Mouse (Mus musculus): ENCODE measurements around the gene Hoga1.
A peak's percentile ranks its signal among the peaks of the same experiment; 100 is the strongest.

Gene Hoga1

DNA sequence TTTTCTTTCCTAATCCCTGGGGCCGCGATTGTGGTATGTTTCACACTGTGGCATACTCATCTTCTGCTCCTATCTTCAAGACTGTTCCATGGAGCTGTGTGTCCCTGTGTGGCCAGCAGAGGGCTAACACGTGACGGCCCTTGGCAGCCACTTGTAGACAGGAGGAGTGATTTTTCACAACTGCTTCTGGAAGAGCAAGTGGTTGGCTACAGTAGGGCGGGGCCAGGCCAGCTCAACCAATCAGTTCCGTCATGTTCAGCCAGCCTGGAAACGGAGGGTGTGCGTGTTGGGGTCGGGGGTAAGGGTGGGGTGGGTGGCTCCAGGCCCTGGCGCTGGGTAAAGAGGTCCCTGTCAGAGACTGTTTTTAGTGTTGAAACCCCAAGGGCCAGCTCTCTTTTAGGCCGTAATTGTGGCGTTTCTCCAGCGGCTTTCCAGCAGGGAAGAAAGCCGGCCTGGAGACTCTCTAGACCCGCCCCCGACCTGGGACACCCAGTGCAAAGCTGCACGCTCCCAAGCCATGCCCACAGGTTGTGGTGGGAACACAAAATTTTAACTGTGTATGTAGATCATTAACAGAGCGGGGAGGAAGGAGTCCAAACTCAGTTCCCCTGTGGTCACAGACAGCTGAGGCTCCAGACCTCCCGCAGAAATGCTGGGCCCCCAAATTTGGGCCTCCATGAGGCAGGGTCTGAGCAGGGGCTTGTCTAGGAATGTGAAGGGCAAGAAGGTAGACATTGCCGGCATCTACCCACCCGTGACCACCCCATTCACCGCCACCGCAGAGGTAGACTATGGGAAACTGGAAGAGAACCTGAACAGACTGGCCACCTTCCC, at the start of gene Hoga1:
Gene Hoga1 (plus strand): TSS at position 342 of the 834 bp plus-strand sequence.
- peak; percentile 71 for DNase-seq (ENCODE audit: low read depth)

- DNase-seq (ENCODE audit: low read depth) = no peak
Measured at GRCm38 (mm10) chr19:41997090-41997489, 48.3 kb upstream of the Hoga1 start.

- DNase-seq (ENCODE audit: low read depth) = no peak
Measured at GRCm38 (mm10) chr19:41998770-41999548, 46.5 kb upstream of the Hoga1 start.

DNA sequence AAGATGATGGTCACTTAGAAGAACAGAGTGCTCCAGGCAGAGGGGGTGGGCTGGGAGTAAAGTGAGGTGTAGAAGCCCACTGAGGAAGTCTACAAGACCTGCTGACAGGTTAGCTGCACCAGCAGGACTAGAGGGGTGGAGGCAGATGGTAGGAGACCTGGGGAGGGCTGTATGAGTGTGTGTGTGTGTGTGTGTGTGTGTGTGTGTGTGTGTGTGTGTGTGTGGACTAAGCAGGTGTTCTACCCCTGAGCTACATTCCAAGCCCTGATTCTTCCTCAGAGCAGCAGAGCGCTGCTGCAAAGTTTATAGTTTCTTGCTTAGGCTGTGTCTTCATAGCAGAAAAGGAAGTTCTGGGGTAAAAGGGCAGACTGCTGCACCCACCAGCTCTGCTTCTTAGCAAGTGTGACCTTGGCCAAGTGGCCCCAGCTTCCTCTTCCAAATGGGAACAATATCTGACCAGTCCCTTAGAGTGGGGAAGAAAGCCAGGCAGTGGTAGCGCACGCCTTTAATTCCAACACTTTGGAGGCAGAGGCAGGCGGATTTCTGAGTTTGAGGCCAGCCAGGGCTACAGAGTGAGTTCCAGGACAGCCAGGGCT, 45.6 kb upstream of the Hoga1 start:
- no peak for DNase-seq (ENCODE audit: low read depth)

- no peak for DNase-seq (ENCODE audit: low read depth)
Measured at GRCm38 (mm10) chr19:42000446-42000958, 44.9 kb upstream of the Hoga1 start.

- no peak for DNase-seq (ENCODE audit: low read depth)
Measured at GRCm38 (mm10) chr19:42001253-42001980, 44.0 kb upstream of the Hoga1 start.

- no peak for DNase-seq (ENCODE audit: low read depth)
Measured at GRCm38 (mm10) chr19:42004258-42004657, 41.2 kb upstream of the Hoga1 start.

GRCm38 (mm10) chr19:42005616-42006015, 39.8 kb upstream of the Hoga1 start:
- DNase-seq (ENCODE audit: low read depth) = no peak

- DNase-seq (ENCODE audit: low read depth) = no peak
Measured at GRCm38 (mm10) chr19:42006568-42006967, 38.8 kb upstream of the Hoga1 start.

GRCm38 (mm10) chr19:42008586-42008985, 36.8 kb upstream of the Hoga1 start:
- no peak for DNase-seq (ENCODE audit: low read depth)

- no peak for DNase-seq (ENCODE audit: low read depth)
Measured at GRCm38 (mm10) chr19:42009067-42009466, 36.3 kb upstream of the Hoga1 start.

DNA sequence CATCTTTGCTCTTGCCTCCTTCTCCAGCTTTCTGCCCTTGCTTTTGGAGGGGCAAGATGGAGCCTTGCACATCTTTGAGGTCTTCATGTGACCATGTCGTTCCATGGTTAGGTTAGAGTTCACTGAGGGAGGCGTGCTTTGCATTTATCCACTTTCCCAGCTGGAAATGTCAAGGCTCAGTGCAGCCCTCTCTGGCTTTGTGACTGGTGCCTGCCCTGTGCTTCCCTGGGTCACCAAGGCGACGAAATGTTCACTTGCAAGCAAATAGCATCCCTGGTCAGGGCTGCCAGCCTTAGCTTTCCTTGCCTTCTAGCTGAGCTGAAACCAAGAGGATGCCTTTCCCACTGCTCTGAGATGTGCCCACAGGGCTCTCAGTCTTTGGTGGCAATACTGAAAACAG, 35.0 kb upstream of the Hoga1 start:
- no peak for DNase-seq (ENCODE audit: low read depth)

GRCm38 (mm10) chr19:42011123-42011522, 34.3 kb upstream of the Hoga1 start:
- DNase-seq (ENCODE audit: low read depth) = no peak

DNA sequence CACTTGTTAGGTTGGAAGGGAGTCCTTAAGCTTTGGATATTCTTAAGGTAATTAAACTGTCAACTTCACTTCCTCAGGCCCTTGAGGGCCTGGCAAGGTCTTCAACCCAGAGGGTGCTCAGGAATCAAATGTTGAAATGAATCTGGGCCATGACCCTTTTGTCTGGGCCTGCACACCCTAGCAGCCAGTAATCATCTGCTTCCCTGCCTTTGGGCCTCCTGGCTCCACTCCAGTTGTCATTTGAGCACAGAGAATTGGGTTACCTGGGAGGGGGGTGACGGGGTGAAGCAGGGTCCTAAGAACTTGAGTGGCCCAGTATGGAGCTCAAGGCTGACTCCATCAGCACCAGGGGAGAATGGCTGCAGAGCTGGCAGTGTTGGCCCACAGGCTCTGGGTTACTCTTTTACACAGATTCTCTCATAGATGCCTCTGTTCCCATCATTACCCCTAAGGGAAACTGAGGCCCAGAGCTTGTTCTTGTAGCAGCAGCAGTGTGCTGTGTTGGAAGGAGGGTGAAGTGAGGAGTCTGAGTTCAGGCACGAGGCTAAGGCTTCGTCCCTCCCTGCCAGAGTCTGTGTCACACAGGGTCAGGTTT, 31.1 kb upstream of the Hoga1 start:
- no peak for DNase-seq (ENCODE audit: low read depth)

DNA sequence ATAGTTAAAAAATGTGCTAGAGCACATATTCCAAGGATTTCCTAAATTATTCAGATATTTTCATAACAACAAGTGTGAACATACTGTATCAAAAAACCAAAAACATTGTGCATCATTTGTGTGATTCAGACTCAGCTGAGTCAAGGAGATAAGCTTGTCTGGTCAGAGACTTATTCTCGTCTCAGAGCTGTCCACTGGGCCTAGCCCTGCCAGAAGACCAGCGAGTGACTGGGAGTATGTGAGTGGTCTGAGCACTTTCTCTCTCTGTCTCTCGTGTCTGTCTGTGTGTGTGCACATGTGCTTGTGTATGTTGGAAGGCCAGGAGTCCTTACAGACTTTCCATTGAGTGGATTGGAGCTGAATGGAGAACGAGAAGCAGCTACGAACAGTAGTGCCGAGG, 30.4 kb upstream of the Hoga1 start:
- no peak for DNase-seq (ENCODE audit: low read depth)

DNA sequence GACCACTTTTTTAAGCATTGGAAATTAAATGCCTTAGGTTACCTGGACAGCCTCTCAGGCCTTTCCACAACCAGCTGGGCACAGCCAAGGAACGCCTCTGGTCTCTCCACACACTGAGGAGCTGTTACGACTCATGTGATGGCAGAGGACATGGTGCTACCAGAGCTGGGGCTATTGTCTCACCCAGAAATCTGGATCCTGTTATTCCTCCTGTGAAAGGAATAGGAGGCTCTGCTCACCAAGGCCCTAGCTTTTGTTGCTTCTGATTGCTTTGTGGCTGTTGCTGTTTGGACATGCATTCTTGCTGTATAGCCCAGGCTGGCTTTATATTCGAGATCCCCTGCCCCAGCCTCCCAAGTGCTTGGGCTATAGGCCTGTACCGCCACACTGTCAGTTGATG, 29.2 kb upstream of the Hoga1 start:
- DNase-seq (ENCODE audit: low read depth) = no peak

- DNase-seq (ENCODE audit: low read depth) = no peak
Measured at GRCm38 (mm10) chr19:42016840-42017239, 28.6 kb upstream of the Hoga1 start.

- DNase-seq (ENCODE audit: low read depth) = peak; percentile 51
Measured at GRCm38 (mm10) chr19:42017399-42018247, 27.8 kb upstream of the Hoga1 start.

DNA sequence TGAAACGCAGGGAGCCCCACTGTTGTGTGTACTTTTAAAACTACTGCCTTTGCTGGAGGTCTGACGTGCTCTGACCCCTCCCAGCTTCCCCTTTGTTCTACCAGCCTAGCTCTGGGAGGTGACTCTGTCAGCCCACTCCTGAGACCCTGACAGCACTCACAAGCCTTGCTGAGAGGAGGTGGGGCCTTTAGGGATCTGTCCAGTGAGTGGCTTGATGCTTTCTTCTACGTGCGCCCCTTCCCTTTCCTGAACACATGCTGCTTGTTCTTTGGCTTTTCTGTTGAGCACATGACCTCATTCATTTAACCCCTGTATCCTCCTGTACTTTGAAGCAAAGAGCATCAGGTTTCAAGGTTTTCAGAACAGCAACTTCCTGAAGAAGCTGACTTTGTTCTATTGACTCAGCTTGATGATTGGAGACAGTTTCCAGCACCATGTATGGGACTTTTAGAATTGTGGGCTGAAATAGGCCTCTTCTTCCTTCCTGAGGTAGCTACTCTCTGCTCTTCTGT, 26.3 kb upstream of the Hoga1 start:
- DNase-seq (ENCODE audit: low read depth) = peak; percentile 26
